Mouse (Mus musculus): ENCODE results near the gene Rgs9.

- TF ChIP-seq CTCF (IDR thresholded peaks at IDR 0.05; ENCODE audit: borderline replicate concordance, control insufficient read depth, extremely low read depth, insufficient read depth, low read length, poor library complexity) (no peak), POLR2A (IDR thresholded peaks at IDR 0.05; ENCODE audit: control insufficient read depth, extremely low read depth, insufficient read depth, low read length, poor library complexity) (no peak)
Measured at GRCm38 (mm10) chr11:109238671-109239070, 59.3 kb downstream of the Rgs9 start.

All from thymus, adult 2 months (tissue).